Mouse (Mus musculus): ENCODE measurements around the gene Fbxl8.

The Fbxl8 gene

DNA sequence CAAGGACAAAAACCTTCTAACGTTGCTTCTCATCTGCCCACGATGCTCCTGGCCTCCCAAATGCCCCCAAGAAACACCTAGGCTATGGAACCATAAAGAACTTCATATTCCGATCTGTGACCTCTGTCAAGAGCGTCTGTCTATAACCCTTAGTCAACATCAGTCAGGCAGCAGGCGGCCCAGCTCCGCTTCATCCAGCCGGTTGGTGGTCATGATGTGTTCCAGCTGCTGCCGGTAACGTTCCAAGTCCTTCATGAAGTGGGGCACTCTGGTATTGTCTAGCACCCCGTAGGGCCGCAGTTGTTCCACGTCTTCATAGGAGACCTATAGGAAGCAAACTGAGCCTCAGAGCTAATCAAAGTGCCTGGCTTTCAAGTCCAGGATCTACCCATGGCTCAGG, 17.4 kb downstream of the Fbxl8 start:
- in situ Hi-C loops (cut with MboI, MseI): no loop called here

DNA sequence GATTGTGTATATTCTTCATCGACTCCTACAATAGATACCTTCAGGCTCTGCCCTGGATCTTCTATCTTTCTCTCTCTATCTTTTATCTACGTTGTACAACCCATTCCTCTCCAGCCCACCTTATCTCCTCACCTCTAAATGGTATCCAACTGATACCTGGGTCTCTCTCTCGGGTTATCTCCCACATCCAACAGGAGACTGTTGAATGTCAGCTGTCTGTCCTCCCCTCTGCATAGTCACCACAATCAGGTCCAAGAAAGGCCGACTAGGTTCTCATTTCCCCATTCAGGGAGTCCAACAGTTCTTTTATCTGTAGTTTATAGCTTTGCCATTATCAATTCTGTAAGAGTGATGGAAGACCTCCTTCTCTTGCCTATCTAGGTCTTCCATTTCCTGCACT, 17.8 kb downstream of the Fbxl8 start:
- in situ Hi-C loops (cut with MboI, MseI): no loop called here

DNA sequence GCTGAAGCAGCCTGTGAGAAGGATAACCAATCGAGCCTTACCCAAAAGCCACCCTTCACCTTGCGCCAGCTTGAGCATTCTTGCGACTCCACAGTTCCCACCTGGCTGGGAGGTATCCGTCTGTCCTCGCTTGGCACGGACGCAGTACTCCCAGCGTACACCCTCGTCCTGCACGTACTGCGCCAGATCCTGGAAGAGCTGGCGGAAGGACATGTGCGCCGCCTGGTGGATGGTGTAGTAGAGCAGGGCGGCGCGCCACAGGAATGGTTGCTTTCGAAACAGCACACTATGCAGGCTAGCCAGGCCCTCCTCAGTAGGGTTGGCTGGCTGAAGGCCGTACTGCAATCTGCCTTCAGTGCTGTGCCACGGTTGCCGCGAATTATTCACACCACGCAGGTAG, 18.6 kb downstream of the Fbxl8 start:
- in situ Hi-C loops (cut with MboI, MseI): no loop called here

DNA sequence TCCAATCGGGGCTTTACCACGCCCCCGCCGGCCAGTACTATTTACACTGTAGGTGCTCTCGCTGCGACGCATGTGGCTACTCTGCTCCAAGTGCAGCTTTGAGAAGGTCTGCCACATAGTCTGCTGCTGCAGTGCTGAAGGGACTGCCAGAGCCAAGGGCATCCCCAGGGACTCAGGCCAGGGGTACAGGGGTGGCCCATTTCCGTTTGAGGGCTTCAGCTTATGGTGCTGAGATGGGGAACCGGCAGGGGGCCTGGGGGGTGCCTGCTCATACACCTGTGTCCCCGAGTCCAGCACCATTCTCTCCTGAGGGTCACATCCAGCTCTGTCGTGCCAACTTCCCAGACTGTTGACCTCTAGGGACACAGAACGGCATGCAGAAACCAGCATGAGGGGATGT, 21.1 kb downstream of the Fbxl8 start:
- in situ Hi-C loops (cut with MboI, MseI): no loop called here

DNA sequence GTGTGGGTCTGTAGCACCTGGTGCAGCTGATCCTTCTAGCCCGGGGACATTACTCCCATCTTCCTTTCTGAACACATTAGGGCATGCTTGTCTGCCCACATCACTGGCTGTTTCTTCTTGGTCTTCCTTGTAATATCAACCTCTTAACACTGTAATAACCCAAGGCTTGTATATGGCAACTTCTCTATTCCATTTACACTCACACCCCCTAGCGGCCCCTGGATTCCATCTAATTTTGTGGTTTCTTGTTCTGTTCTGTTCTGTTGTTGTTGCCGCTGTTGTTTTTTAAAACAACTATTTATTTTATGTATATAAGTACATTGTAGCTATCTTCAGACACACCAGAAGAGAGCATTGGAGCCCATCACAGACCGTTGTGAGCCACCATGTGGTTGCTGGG, 22.5 kb downstream of the Fbxl8 start:
- in situ Hi-C loops (cut with MboI, MseI): no loop called here

DNA sequence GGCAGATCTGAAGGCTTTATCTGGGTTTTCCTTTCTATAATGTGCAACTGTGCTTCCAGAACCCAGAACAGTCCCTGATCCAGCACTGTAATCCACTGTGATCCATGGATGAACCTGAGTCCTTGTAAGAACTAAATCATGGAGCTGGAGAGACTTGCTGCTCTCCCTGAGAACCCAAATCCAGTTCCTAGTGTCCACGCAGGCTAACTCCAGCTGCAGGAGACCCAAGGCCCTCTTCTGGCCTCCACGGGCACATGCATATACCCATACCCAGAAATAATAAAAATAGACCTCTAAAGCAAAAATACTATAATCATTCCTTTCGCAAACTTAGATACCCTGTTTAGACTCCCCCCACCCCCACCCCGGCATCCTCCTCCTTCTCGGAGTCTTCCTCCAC, 23.8 kb downstream of the Fbxl8 start:
- in situ Hi-C loops (cut with MboI, MseI): no loop called here

DNA sequence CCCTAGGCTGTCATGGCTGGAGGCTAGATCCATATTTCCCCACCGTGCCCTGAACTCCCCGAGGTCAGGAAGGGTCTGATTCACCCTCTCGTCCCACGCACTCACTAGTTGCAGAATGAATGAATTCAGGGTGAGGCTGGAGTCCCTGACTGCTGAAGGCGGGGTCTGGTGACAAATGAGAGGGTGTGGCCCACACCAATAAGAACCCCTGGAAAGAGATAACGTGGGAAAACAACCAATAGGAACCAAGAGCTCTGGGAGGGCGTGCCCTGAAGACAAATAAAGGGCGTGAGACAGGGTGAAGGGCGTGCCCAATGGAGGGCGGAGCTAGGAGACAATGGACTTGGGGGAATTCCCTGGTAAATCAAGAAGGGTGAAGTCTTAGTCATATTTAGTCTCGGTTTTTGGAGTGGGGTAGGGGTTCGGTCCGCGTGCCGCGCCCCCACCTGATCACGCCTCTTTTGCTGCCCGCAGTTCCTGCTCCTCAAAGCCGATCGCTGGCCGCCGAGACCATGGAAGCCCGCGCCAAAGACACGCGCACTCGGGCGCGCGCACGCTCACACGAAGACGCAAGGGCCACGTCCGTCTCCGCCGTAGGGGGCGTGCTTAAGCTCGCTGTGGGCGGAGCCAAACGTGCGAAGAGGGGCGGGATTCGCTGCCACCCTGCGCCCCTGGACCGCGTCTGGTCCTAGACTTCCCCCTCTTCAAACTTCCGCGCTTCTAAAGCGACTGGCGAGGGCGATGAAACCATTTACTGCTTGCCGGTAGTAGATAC, 24.7 kb downstream of the Fbxl8 start:
- in situ Hi-C loops (cut with MboI, MseI): no loop called here

DNA sequence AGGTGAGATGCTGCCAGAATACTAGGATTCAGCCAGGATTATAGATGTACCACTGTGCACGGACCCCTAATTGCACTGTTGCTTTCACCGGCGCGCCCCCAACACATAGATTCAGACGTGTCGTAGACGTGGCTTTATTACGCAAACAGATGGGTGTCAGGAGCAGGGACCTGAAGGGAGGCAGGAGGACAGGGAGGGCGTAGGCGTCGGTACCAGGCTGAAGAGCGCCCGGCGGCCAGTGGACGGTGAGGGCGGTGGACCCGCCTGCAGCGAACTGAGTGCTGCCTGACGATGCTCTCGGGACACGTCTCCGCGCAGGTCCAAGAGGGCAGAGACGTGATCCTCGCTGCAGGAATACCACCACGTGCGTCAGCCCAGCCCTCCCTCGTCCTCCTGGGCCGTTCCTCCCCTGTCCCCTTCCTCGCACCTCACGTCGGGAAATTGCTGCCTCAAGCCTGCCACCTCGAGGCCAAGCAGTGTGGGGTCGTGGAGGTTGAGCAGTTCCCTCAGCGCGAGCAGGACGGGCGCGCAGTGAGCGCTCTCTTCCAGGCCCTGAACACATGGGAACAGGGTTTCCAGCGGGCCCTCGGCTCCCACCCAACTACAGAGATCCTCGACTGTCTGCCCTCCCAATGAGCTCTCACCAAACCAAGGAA, 25.5 kb downstream of the Fbxl8 start, which contains the start of gene 4931428F04Rik:
Gene 4931428F04Rik (minus strand): TSS at position 60 of the 656 bp plus-strand sequence.
- in situ Hi-C loops (cut with MboI, MseI): loop anchor here in 1 of 2 experiments (5.0 kb wide), 1 partner anchor 57 kb away; the partner anchor contains the start of genes Fhod1 and Slc9a5

DNA sequence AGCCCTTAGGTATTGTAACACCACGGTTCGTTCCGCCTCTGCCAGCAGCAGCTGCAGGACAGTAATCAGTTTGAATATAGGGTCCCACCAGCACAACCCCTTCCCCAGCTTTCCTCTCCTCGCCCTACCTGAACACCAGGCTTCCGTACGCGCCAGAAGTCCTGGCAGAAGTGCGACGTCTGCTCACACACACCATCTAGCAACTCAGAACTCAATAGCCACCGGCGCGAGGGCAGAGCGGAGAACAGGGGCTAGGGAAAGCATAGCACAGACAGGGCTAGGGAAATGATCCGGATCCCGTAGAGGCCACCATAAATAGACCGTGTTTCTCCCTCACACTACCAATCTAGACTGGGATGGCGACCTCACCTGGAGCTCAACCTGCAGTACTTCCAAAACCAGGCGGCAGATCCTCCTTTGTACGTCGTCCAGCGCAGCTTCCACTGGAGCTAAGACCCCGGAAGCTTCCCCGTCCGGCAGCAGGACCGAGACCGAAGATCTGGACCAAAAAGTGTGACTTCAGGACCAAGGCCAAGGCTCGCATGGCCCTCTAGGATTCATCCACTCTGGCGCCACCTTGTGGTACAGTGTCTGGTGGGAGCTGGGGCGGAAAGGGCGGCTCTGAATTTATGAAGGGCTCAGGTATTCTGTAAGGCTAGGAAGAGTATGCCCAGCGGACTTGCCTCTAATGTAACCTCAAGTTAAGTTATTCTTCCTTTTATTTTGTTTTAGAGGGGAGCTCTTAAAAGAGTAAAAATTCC, 26.3 kb downstream of the Fbxl8 start:
- in situ Hi-C loops (cut with MboI, MseI): loop anchor here in 1 of 2 experiments (5.0 kb wide), 1 partner anchor 57 kb away; the partner anchor contains the start of genes Fhod1 and Slc9a5

DNA sequence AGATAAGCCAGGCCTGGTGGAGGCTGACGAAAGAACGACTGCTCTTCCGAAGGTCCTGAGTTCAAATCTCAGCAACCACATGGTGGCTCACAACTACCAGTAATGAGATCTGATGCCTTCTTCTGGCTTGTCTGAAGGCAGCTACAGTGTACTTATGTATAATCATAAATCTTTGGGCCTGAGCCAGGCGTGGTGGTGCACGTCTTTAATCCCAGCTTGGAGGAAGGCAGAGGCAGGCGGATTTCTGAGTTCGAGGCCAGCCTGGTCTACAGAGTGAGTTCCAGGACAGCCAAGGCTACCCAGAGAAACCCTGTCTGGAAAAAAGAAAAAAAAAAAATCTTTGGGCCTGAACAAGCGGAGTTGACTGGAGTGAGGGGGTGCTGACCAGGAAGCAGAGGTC, 26.9 kb downstream of the Fbxl8 start:
- in situ Hi-C loops (cut with MboI, MseI): loop anchor here in 1 of 2 experiments (5.0 kb wide), 1 partner anchor 56 kb away; the partner anchor contains the start of genes Fhod1 and Slc9a5

DNA sequence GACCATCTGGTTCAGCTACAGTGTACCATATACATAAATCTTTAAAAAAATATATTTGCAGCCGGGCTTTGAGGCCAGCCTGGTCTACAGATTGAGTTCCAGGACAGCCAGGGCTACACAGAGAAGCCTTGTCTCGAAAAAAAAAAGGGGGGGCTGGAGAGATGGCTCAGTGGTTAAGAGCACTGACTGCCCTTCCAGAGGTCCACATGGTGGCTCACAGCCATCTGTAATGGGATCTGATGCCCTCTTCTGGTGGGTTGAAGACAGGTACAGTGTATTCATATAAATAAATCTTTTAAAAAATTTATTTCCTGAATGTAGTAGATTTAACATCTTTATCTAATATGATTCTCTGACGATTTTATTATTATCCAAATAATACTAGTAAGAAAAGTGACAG, 27.4 kb downstream of the Fbxl8 start:
- in situ Hi-C loops (cut with MboI, MseI): loop anchor here in 1 of 2 experiments (5.0 kb wide), 1 partner anchor 55 kb away; the partner anchor contains the start of genes Fhod1 and Slc9a5

DNA sequence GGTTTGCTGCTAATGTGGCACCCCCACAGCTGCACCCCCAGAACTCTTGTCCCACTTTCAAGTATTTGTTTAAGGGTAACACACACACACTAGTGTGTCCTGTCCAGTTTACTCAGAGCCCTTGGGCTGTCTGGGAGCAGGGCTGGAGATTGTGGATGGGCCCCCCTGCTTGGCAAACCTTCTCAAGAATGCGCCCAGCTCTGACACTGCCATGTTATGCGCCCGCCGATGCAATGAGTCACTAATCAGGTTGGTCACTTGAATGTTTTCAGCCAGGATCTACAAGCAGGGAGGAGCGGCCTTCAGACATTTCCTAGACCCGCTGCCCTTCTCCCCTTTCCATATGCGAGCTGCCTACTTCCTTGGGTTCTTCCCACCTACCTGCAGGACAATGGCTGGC, 28.0 kb downstream of the Fbxl8 start:
- in situ Hi-C loops (cut with MboI, MseI): loop anchor here in 1 of 2 experiments (5.0 kb wide), 1 partner anchor 55 kb away; the partner anchor contains the start of genes Fhod1 and Slc9a5

DNA sequence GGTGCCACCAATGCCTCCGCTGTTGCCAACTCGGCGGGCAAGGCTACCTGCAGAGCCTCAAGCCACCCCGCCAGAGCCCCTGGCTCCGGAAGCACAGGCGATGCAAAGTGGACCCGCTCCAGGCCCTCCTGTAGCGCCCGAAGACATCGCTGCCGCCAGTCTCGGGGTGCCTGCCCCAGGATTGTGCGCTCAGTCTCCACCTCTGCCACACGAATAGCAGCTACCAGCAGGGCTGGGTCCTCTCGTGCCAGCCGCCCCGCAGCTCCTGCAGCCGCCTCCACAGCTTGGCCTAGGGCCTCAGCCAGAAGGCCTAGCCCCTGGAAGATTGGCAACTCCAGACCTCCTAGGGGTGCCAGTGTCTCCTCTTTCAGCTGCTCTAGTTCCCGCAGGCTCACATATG, 29.0 kb downstream of the Fbxl8 start:
- in situ Hi-C loops (cut with MboI, MseI): loop anchor here in 1 of 2 experiments (5.0 kb wide), 1 partner anchor 54 kb away; the partner anchor contains the start of genes Fhod1 and Slc9a5

DNA sequence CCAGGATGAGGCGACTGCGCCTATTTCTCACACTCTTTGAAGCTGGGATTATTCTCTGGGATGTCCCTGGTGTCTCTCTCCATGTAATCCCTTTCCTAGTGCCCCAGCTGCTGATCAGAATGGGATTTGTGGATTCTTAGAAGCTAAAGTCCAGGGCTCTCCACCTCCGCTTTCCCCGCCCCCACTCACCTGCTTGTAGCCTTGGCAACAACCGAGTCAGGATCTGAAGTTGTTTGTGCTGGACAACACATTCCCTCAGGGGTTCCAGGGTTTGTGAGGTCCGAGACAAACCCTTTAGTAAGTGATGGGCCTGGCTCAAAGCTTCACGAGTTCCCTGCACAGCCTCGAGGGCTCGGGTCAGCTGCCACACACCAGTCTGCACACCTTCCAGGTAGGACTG, 30.3 kb downstream of the Fbxl8 start:
- in situ Hi-C loops (cut with MboI, MseI): loop anchor here in 1 of 2 experiments (5.0 kb wide), 1 partner anchor 53 kb away; the partner anchor contains the start of genes Fhod1 and Slc9a5

DNA sequence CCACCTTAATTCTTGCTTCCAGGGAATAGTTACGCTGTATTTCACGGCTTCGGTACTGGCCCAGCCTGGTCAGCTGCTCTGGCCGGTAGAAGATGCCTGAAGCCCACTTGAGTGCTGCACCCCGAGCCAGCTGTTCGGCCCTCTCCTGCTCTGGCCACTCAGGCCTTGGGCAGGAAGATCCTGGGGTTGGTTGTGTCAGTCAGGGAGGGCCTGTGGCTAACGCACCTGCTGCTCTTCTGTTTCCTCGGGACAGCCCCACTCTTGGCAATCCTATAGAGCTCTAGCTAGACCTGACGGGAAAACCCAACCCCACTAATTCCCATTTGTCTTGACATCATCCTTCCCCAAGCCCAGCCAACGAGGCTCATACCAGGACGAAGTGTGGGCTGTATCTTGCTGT, 30.8 kb downstream of the Fbxl8 start:
- in situ Hi-C loops (cut with MboI, MseI): no loop called here

DNA sequence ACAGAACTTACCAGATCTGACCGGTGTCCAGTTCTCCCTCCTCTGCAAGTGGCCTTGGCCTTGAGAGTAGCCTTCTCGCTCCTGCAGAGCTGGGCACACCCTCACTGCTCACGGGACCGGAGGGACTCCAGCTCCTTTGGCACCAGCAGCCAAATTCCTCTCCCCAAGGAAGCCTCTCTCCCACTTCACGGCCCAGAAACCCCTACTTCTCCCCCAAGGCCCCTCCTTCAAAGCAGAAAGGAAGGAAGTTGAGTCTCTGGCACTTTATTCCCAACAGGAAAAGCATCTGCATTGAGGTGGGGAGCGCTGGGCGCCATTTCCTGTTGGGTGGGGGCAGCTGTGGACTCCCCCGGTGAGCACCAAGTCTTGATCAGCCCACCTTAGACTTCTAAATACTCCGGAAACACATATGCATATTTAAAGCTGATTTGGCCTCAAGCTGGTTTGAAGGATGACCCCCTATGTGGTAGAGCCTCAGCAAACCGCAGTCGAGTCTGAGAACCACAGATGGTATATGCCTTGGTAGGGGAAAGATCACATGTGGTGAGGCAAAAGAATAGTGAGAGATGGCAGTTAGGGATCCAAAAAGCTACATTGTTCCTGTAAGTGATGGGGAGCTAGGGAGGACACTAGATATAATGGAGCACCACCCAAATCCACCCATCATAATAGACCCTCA, 31.6 kb downstream of the Fbxl8 start, which contains the start of gene Exoc3l:
Gene Exoc3l (minus strand): TSS at position 207 of the 679 bp plus-strand sequence.
- in situ Hi-C loops (cut with MboI, MseI): no loop called here

DNA sequence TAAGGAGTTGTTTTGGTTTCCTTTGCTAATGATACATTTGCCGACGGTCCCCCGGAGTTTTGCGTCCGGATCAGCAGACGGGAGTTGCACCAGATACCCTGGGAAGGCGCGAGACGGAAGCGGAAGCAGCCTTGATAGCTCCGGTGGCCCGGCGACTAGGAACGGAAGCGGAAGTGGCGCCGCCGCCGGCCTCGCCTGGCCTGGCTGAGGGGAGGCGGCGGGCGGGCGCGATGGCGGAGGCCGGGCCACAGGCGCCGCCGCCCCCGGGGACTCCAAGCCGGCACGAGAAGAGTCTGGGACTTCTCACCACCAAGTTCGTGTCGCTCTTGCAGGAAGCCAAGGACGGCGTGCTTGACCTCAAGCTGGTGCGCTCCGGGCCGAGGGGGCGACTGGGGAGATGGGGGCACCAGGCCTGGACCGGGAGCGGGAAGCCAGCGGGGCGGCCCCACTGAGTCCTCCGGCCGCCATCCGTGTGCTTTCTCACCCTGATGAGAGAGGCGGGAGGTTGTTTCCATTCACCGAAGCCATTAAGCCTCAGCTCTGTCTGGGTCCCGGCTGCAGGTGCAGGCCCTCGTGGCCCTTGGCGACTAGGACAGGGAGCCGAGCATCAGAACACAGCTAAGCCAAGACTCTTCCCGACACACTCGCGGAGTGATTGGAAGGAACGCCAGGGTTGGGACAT, 33.2 kb downstream of the Fbxl8 start, which contains the start of gene E2f4:
Gene E2f4 (plus strand): TSS at position 153 of the 682 bp plus-strand sequence.
- in situ Hi-C loops (cut with MboI, MseI): no loop called here

DNA sequence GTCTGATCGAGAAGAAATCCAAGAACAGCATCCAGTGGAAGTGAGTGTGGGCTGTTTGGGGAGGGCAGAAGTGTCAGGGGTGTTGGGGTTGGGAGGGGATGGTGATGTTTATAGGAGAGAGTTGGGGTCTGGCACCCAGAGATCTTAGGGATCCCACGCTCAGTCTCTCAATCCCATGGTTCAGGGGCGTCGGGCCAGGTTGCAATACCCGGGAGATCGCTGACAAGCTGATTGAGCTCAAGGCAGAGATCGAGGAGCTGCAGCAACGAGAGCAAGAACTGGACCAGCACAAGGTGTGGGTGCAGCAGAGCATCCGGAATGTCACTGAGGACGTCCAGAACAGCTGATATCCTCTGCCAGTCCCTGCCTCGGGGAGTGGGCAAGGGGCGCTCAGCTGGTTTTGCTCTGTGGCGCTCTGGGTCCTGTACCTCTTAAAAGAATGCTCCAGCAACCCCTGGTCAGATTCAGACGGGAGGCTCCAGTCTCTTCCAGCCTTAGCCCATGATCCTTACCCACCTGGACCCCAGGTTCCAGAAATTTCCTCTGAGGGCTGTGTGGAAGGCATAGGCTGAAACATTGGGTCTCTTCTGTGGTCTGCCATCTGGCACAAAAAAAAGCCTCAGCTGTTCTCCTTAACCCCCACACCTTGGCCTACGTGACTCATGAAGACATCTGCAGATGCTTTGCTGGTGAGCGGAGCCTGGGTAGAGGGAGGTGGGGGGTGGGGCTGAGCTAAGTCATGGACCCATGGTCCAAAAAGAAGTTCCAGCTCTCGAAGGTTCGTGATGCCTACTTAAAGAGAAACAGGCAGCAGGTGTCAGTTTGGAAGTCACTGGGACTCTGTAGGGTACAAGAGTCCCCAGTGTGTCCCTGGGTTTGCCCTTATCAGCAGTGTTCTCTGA, 34.2 kb downstream of the Fbxl8 start:
- in situ Hi-C loops (cut with MboI, MseI): no loop called here

DNA sequence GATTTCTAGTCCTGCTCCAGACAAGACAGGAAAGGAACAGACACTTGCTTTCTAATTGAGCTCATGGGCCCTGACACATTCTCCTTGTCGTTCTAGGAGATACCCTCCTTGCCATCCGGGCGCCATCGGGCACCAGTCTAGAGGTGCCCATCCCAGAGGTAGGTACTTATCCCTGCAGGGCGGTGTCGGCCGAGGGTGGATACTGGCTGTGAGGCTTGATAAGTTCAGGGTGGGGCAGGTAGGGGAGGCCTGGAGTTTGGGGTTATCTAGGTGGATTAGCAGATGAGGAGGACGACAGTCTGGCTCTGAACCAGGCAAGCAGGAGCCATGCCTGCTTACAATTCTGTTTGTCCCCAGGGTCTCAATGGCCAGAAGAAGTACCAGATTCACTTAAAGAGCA, 35.5 kb downstream of the Fbxl8 start:
- in situ Hi-C loops (cut with MboI, MseI): no loop called here

Measured in T-helper 17 cell (primary cell).